11 mouse cellular contexts compared by ENCODE assay signal in the genomic region with DNA sequence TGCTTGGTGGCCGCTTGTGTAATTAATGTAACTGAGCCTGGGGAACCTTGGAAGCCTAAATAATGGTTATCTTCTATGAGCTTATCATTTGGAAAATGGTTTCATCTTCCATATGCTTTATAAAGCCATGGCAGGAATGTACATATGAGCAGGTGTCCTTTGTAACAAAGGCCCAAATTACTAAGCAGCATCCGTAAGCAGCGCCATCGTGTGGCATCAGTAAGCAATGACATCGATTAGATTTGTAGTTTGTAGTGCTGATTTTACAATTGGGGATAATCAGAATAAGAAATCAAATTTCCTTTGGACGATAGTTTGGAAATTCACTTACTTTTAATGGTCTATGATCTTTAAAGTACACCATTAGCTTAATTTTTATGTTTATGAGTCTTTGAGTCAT.
A peak's percentile ranks its signal among the peaks of the same experiment; 100 is the strongest.
DNase-seq lines count a peak whose midpoint lies in the region; ATAC-seq and TF ChIP-seq lines count a peak whose summit lies in the region.
"Had no signal": no experiment of that assay in that cellular context is flagged by ENCODE, and none has a peak within 500 bp of the region (broad histone marks: within the 10 kb centered on the region; RNA-seq: fewer than 3 reads in every experiment).

No protein-coding gene starts in this region.

- 29% methylated on average over 6 of the region's 6 CpGs for WGBS in intestine, postnatal 0 days
- WGBS in intestine, embryonic 15.5 days: 28% methylated on average over 6 of the region's 6 CpGs
- WGBS in neural tube, embryonic 11.5 days: 30% methylated on average over 6 of the region's 6 CpGs
- 32% methylated on average over 6 of the region's 6 CpGs for WGBS in neural tube, embryonic 15.5 days
- WGBS in stomach, postnatal 0 days: 28% methylated on average over 6 of the region's 6 CpGs
- 28% methylated on average over 6 of the region's 6 CpGs for WGBS in forebrain, embryonic 12.5 days

- peak; percentile 46 for TF ChIP-seq CTCF in intestine, postnatal 0 days (IDR thresholded peaks at IDR 0.05; ENCODE audit: low read depth)
- TF ChIP-seq CTCF in stomach, postnatal 0 days (IDR thresholded peaks at IDR 0.05; ENCODE audit: low read depth): peak; percentile 59

- no peaks in the 10 kb centered on the region for H3K4me1 ChIP-seq in intestine, postnatal 0 days (replicated peaks; ENCODE audit: control insufficient read depth, insufficient read depth, low read length)
- H3K4me1 ChIP-seq in intestine, embryonic 15.5 days (replicated peaks): no peaks in the 10 kb centered on the region
- no peaks in the 10 kb centered on the region for H3K4me1 ChIP-seq in neural tube, embryonic 11.5 days (ENCODE audit: control insufficient read depth, insufficient read depth, low read length)
- H3K4me1 ChIP-seq in neural tube, embryonic 15.5 days: no peaks in the 10 kb centered on the region
- no peaks in the 10 kb centered on the region for H3K4me1 ChIP-seq in stomach, postnatal 0 days (replicated peaks; ENCODE audit: control insufficient read depth, insufficient read depth)
- no peaks in the 10 kb centered on the region for H3K4me1 ChIP-seq in forebrain, embryonic 12.5 days
- H3K4me1 ChIP-seq: midbrain, embryonic 12.5 days had no signal

- no peaks in the 10 kb centered on the region for H3K27me3 ChIP-seq in intestine, postnatal 0 days (replicated peaks; ENCODE audit: control insufficient read depth, insufficient read depth, low read length)
- no peaks in the 10 kb centered on the region for H3K27me3 ChIP-seq in intestine, embryonic 15.5 days (replicated peaks)
- no peaks in the 10 kb centered on the region for H3K27me3 ChIP-seq in neural tube, embryonic 11.5 days (ENCODE audit: control insufficient read depth, insufficient read depth, low read length)
- H3K27me3 ChIP-seq in neural tube, embryonic 15.5 days (replicated peaks): no peaks in the 10 kb centered on the region
- H3K27me3 ChIP-seq in stomach, postnatal 0 days (ENCODE audit: control insufficient read depth, insufficient read depth, low read length): no peaks in the 10 kb centered on the region
- H3K27me3 ChIP-seq in forebrain, embryonic 12.5 days: no peaks in the 10 kb centered on the region
- H3K27me3 ChIP-seq: midbrain, embryonic 12.5 days had no signal

- no peak for TF ChIP-seq EP300 in stomach, postnatal 0 days (optimal IDR thresholded peaks at IDR 0.05)

- H3K4me2 ChIP-seq in intestine, postnatal 0 days (replicated peaks; ENCODE audit: low read depth): no peak overlapping the region
- H3K4me2 ChIP-seq in intestine, embryonic 15.5 days (replicated peaks): no peak overlapping the region
- H3K4me2 ChIP-seq in neural tube, embryonic 11.5 days (ENCODE audit: low read depth): no peak overlapping the region
- no peak overlapping the region for H3K4me2 ChIP-seq in neural tube, embryonic 15.5 days
- no peak overlapping the region for H3K4me2 ChIP-seq in stomach, postnatal 0 days (replicated peaks; ENCODE audit: low read depth)
- H3K4me2 ChIP-seq in forebrain, embryonic 12.5 days: no peak overlapping the region
- H3K4me2 ChIP-seq: midbrain, embryonic 12.5 days had no signal

- H3K27ac ChIP-seq in intestine, postnatal 0 days (ENCODE audit: low read depth, low read length): no peak overlapping the region
- no peak overlapping the region for H3K27ac ChIP-seq in intestine, embryonic 15.5 days
- no peak overlapping the region for H3K27ac ChIP-seq in neural tube, embryonic 11.5 days (ENCODE audit: low read depth, low read length)
- H3K27ac ChIP-seq in neural tube, embryonic 15.5 days (replicated peaks): no peak overlapping the region
- no peak overlapping the region for H3K27ac ChIP-seq in stomach, postnatal 0 days (replicated peaks)
- no peak overlapping the region for H3K27ac ChIP-seq in forebrain, embryonic 12.5 days
- H3K27ac ChIP-seq: midbrain, embryonic 12.5 days had no signal

- no peak overlapping the region for H3K4me3 ChIP-seq in intestine, postnatal 0 days (ENCODE audit: low read depth, low read length)
- no peak overlapping the region for H3K4me3 ChIP-seq in intestine, embryonic 15.5 days (replicated peaks)
- no peak overlapping the region for H3K4me3 ChIP-seq in neural tube, embryonic 11.5 days (ENCODE audit: low read depth, low read length)
- H3K4me3 ChIP-seq in neural tube, embryonic 15.5 days (replicated peaks): no peak overlapping the region
- no peak overlapping the region for H3K4me3 ChIP-seq in stomach, postnatal 0 days (ENCODE audit: low read depth, low read length)
- no peak overlapping the region for H3K4me3 ChIP-seq in forebrain, embryonic 12.5 days (replicated peaks)
- H3K4me3 ChIP-seq: midbrain, embryonic 12.5 days had no signal

- H3K9me3 ChIP-seq in intestine, postnatal 0 days (ENCODE audit: control insufficient read depth): no peaks in the 10 kb centered on the region
- H3K9me3 ChIP-seq in intestine, embryonic 15.5 days: no peaks in the 10 kb centered on the region
- no peaks in the 10 kb centered on the region for H3K9me3 ChIP-seq in neural tube, embryonic 11.5 days (ENCODE audit: control insufficient read depth, low read length)
- H3K9me3 ChIP-seq in neural tube, embryonic 15.5 days (replicated peaks): no peaks in the 10 kb centered on the region
- H3K9me3 ChIP-seq in stomach, postnatal 0 days (ENCODE audit: control insufficient read depth, low read length): no peaks in the 10 kb centered on the region
- H3K9me3 ChIP-seq in forebrain, embryonic 12.5 days: no peaks in the 10 kb centered on the region
- H3K9me3 ChIP-seq: midbrain, embryonic 12.5 days had no signal

- no peaks in the 10 kb centered on the region for H3K36me3 ChIP-seq in intestine, postnatal 0 days (ENCODE audit: control insufficient read depth, insufficient read depth)
- no peaks in the 10 kb centered on the region for H3K36me3 ChIP-seq in intestine, embryonic 15.5 days
- no peaks in the 10 kb centered on the region for H3K36me3 ChIP-seq in neural tube, embryonic 11.5 days (ENCODE audit: control insufficient read depth, insufficient read depth, low read length)
- H3K36me3 ChIP-seq in neural tube, embryonic 15.5 days: no peaks in the 10 kb centered on the region
- H3K36me3 ChIP-seq in stomach, postnatal 0 days (ENCODE audit: control insufficient read depth, insufficient read depth, low read length): no peaks in the 10 kb centered on the region
- no peaks in the 10 kb centered on the region for H3K36me3 ChIP-seq in forebrain, embryonic 12.5 days (replicated peaks)
- H3K36me3 ChIP-seq: midbrain, embryonic 12.5 days had no signal

- no peak overlapping the region for H3K9ac ChIP-seq in intestine, postnatal 0 days (ENCODE audit: low read depth, low read length)
- H3K9ac ChIP-seq in intestine, embryonic 15.5 days: no peak overlapping the region
- H3K9ac ChIP-seq in neural tube, embryonic 11.5 days (ENCODE audit: low read length): no peak overlapping the region
- no peak overlapping the region for H3K9ac ChIP-seq in neural tube, embryonic 15.5 days (replicated peaks)
- H3K9ac ChIP-seq in stomach, postnatal 0 days (ENCODE audit: low read length): no peak overlapping the region
- H3K9ac ChIP-seq in forebrain, embryonic 12.5 days: no peak overlapping the region
- H3K9ac ChIP-seq: midbrain, embryonic 12.5 days had no signal

- DNase-seq in neural tube, embryonic 11.5 days (ENCODE audit: low spot score): peak; percentile 20
- peak; percentile 17 for DNase-seq in cerebellum, adult 9-10 months
- DNase-seq in stomach, postnatal 0 days (ENCODE audit: low spot score): no peak
- no peak for DNase-seq in gastrocnemius, postnatal 4 days (ENCODE audit: low spot score in 2 of 2)
- DNase-seq: gastrocnemius, postnatal 10 days; kidney, adult 9 months had no signal

- no peak for ATAC-seq in intestine, postnatal 0 days
- no peak for ATAC-seq in intestine, embryonic 15.5 days
- no peak for ATAC-seq in neural tube, embryonic 11.5 days (ENCODE audit: insufficient read depth, low FRiP score, low TSS enrichment)
- ATAC-seq in neural tube, embryonic 15.5 days (ENCODE audit: low FRiP score): no peak
- ATAC-seq in stomach, postnatal 0 days (ENCODE audit: low FRiP score, low TSS enrichment): no peak
- no peak for ATAC-seq in forebrain, embryonic 12.5 days (ENCODE audit: low FRiP score)

Comparison
In these comparisons a context has a peak if more than half of its experiments do, and no peak if none do; other contexts are left out.
1. DNase-seq: peak in neural tube, embryonic 11.5 days (single experiment) and cerebellum, adult 9-10 months (single experiment); none in stomach, postnatal 0 days (single experiment) and gastrocnemius, postnatal 4 days (0 of 2).